Comparison of ENCODE assay signal across 14 mouse cellular contexts in the genomic region with DNA sequence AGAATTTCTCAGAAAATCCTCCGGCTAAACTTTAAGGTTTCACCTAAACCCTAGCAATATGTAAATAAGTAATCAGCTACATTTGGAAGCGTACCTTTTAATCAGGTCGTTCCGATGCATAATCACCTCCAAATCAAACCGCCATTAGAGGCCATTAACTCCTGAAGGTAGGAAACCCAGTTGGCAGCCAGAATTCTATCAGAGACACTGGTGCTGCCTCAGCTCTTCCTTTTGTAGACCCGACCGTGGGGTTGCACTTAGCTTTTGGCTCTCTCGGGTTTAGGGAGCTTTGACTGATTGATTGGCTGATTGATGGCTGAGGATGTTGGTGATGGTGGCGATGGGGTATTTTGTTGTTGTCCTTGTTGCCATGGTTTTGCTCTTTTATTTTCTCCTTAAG.
DNase-seq lines count a peak whose midpoint lies in the region; ATAC-seq and TF ChIP-seq lines count a peak whose summit lies in the region.
"Had no signal": no experiment of that assay in that cellular context is flagged by ENCODE, and none has a peak within 500 bp of the region (broad histone marks: within the 10 kb centered on the region; RNA-seq: fewer than 3 reads in every experiment).

No protein-coding gene starts in this region.

- TF ChIP-seq POLR2A in kidney, adult 2 months (IDR thresholded peaks at IDR 0.05; ENCODE audit: low read depth, low read length), result no peak

- ATAC-seq in hindbrain, embryonic 14.5 days (ENCODE audit: low FRiP score), result peak; percentile 29
- ATAC-seq in midbrain, postnatal 0 days (ENCODE audit: low FRiP score), result no peak; the same call in 1 of the 2 replicates

- WGBS in kidney, adult 2 months, result 31% methylated on average over 9 of the region's 9 CpGs
- WGBS in hindbrain, embryonic 14.5 days, result 15% methylated on average over 9 of the region's 9 CpGs
- 16% methylated on average over 9 of the region's 9 CpGs for WGBS in midbrain, postnatal 0 days

- peak; percentile 26 for DNase-seq in kidney, adult 2 months
- DNase-seq in kidney, adult 11 months, result no peak
- DNase-seq in embryo, embryonic 9.5 days (ENCODE audit: extremely low spot score), result peak; percentile 43
- no peak for DNase-seq in hindbrain, embryonic 14.5 days (ENCODE audit: low spot score)
- DNase-seq in midbrain, postnatal 0 days (ENCODE audit: low spot score), result no peak
- DNase-seq in cerebellum, postnatal 4 days (ENCODE audit: low spot score in 2 of 2), result no peak
- DNase-seq in adrenal gland, postnatal 36 days, result no peak
- DNase-seq in spleen, adult 12 weeks (ENCODE audit: low spot score), result no peak
- DNase-seq: kidney, adult 8-10 months; lung, postnatal 4 days; thymus, adult 18-20 months had no signal

- H3K36me3 ChIP-seq in kidney, adult 2 months (ENCODE audit: control insufficient read depth, insufficient read depth, low read length), result no peaks in the 10 kb centered on the region
- H3K36me3 ChIP-seq in hindbrain, embryonic 14.5 days (replicated peaks; ENCODE audit: control insufficient read depth, insufficient read depth), result no peaks in the 10 kb centered on the region
- H3K36me3 ChIP-seq in midbrain, postnatal 0 days (ENCODE audit: insufficient read depth, low read length), result no peaks in the 10 kb centered on the region
- H3K36me3 ChIP-seq: embryonic facial prominence, embryonic 12.5 days; heart, embryonic 12.5 days had no signal

- 0 out of 2 replicates have a peak, but pooled peaks cover 3% of the 10 kb centered on the region for H3K4me1 ChIP-seq in kidney, adult 2 months (ENCODE audit: control insufficient read depth, insufficient read depth, low read length)
- peaks cover 35% of the 10 kb centered on the region for H3K4me1 ChIP-seq in hindbrain, embryonic 14.5 days (replicated peaks; ENCODE audit: control insufficient read depth, insufficient read depth, low read length)
- peaks cover 8% of the 10 kb centered on the region; the same call in 1 of the 2 replicates for H3K4me1 ChIP-seq in midbrain, postnatal 0 days (ENCODE audit: insufficient read depth, low read length)

- no peak for TF ChIP-seq CTCF in kidney, adult 2 months (conservative IDR thresholded peaks at IDR 0.05; ENCODE audit: insufficient read depth, insufficient read length, low read depth, low read length)
- TF ChIP-seq CTCF in midbrain, postnatal 0 days (IDR thresholded peaks at IDR 0.05), result no peak

- H3K27ac ChIP-seq in kidney, adult 2 months (ENCODE audit: insufficient read depth, low read depth, low read length), result no peak overlapping the region
- peak overlapping the region; percentile 76 for H3K27ac ChIP-seq in hindbrain, embryonic 14.5 days
- H3K27ac ChIP-seq in midbrain, postnatal 0 days (ENCODE audit: low read depth, low read length), result peak overlapping the region; percentile 73
- H3K27ac ChIP-seq: embryonic facial prominence, embryonic 12.5 days had no signal

- H3K9ac ChIP-seq in hindbrain, embryonic 14.5 days, result peak overlapping the region; percentile 12; the same call in 1 of the 2 replicates
- no peak overlapping the region; the same call in 1 of the 2 replicates for H3K9ac ChIP-seq in midbrain, postnatal 0 days (replicated peaks; ENCODE audit: low read length, poor library complexity, severe bottlenecking)
- H3K9ac ChIP-seq: embryonic facial prominence, embryonic 12.5 days; heart, embryonic 12.5 days had no signal

- H3K4me3 ChIP-seq in kidney, adult 2 months (ENCODE audit: insufficient read depth, low read depth, low read length), result no peak overlapping the region
- H3K4me3 ChIP-seq in hindbrain, embryonic 14.5 days (replicated peaks; ENCODE audit: low read length), result no peak overlapping the region
- H3K4me3 ChIP-seq in midbrain, postnatal 0 days (ENCODE audit: low read depth, low read length), result no peak overlapping the region
- H3K4me3 ChIP-seq: embryonic facial prominence, embryonic 12.5 days; heart, embryonic 12.5 days had no signal

- no peaks in the 10 kb centered on the region for H3K9me3 ChIP-seq in hindbrain, embryonic 14.5 days (ENCODE audit: control insufficient read depth, low read length)
- H3K9me3 ChIP-seq in midbrain, postnatal 0 days (ENCODE audit: low read length), result no peaks in the 10 kb centered on the region
- H3K9me3 ChIP-seq: embryonic facial prominence, embryonic 12.5 days; heart, embryonic 12.5 days had no signal

- no peaks in the 10 kb centered on the region for H3K27me3 ChIP-seq in kidney, adult 2 months (replicated peaks; ENCODE audit: control insufficient read depth, insufficient read depth, low read length)
- H3K27me3 ChIP-seq in hindbrain, embryonic 14.5 days (ENCODE audit: control insufficient read depth, insufficient read depth, low read length), result no peaks in the 10 kb centered on the region
- no peaks in the 10 kb centered on the region for H3K27me3 ChIP-seq in midbrain, postnatal 0 days (ENCODE audit: insufficient read depth, low read length)
- H3K27me3 ChIP-seq: embryonic facial prominence, embryonic 12.5 days; heart, embryonic 12.5 days had no signal

- H3K4me2 ChIP-seq in hindbrain, embryonic 14.5 days (replicated peaks), result peak overlapping the region; percentile 31
- H3K4me2 ChIP-seq in midbrain, postnatal 0 days (ENCODE audit: low read depth, low read length, poor library complexity, severe bottlenecking), result peak overlapping the region; percentile 29
- H3K4me2 ChIP-seq: embryonic facial prominence, embryonic 12.5 days; heart, embryonic 12.5 days; liver, embryonic 11.5 days had no signal

Comparison
In these comparisons a context has a peak if more than half of its experiments do, and no peak if none do; other contexts are left out.
1. DNase-seq: peak in kidney, adult 2 months (single experiment) and embryo, embryonic 9.5 days (single experiment); none in kidney, adult 11 months (single experiment), hindbrain, embryonic 14.5 days (single experiment), midbrain, postnatal 0 days (single experiment), cerebellum, postnatal 4 days (0 of 2), adrenal gland, postnatal 36 days (0 of 2) and spleen, adult 12 weeks (single experiment).